Mouse (Mus musculus): ENCODE results near the gene Hdhd5. TPM values are rescaled to one million over a fixed set of nuclear protein-coding genes. Genes with fewer than 3 reads are reported as not detected.

Hdhd5 gene
- 19.9 and 20.7 TPM in 2 replicates for polyA plus RNA-seq (2014; fragmentation: Nextera tagmentation; extraction: Ambion mirVana)

DNA sequence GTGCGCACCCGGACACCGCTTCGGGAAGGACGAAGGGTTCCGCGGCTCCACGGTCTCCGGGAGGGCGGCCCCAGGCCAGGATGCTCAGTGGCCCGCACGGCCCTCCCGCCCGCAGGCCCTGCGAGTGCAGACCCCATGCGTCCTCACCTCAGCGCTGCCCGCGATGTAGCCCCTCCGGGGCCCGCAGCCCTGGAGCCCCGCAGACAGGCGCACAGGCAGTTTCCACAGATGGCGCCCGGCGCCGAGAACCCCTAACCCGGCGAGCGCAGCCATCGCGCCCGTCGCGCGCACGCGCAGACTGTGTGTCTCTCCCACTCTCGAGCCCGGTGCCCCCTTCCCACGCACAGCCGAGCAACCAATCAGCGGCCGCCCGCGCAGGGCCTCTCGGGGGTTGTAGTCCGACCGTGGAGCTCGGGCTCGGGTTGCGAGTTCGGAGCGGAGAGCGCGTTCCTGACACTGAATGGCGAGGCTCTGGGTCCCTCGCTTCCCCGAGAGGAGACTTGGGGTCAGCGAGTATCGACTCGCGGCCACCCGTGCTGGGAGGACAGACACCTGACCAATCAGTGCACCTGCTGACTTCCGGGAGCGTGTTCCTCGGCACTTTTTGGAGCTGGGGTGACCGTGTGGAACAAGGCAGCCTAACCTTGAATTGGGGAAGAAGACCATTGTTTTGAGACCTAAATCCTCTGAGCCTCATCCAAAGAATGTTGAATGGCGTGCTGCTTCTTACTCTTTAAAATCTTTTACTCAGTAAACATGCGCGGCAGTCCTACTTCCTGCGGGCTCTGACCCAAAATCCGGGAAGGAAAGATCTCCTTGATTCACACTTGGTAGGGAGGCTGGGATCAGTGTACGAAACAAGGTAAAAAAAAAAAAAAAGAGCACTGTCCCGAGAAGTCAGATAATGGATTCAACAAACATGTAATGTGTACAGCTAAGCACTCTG lies at the start of gene Hdhd5:
Gene Hdhd5 (minus strand): TSS at position 300 of the 946 bp plus-strand sequence.
- ATAC-seq (replicated peaks; ENCODE audit: low FRiP score), result peak; percentile 95
- H3K4me3 ChIP-seq (ENCODE audit: low read depth, low read length), result peak within 1 kb of the TSS; percentile 95

DNA sequence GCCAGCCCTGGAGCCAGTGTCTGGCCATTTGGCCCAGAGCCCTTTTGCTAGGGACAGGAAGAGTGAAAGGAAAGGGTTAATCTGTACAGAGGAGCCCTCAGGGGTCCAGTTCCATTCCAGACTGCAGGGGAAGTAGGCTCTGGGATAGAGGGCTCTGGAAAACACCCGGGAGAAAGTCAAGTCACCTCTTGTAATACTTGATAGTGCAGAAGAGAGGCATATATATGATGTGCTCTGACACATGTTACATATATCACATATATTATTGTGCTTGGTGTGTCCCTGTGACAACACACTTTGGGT lies 49.5 kb upstream of the Hdhd5 start:
- Histone ChIP-seq H3K4me2 (peak overlapping the region; percentile 90), H3K4me3 (ENCODE audit: low read depth, low read length) (peak overlapping the region; percentile 52), H3K36me3 (ENCODE audit: control insufficient read depth, insufficient read depth, low read length) (no peaks in the 10 kb centered on the region), H3K9me3 (ENCODE audit: control insufficient read depth, low read length) (no peaks in the 10 kb centered on the region), H3K27ac (ENCODE audit: low read depth, low read length) (no peak overlapping the region), H3K4me1 (replicated peaks; ENCODE audit: control insufficient read depth, insufficient read depth, low read length) (peaks cover 17% of the 10 kb centered on the region), H3K27me3 (replicated peaks; ENCODE audit: control insufficient read depth, insufficient read depth, low read length) (0 out of 2 replicates have a peak, but pooled peaks cover 2% of the 10 kb centered on the region), H3K9ac (ENCODE audit: low read depth, low read length) (peak overlapping the region; percentile 28; the same call in 1 of the 2 replicates)
- DNase-seq (ENCODE audit: low spot score) (no peak), ATAC-seq (replicated peaks; ENCODE audit: low FRiP score) (no peak)
- WGBS, result 7% methylated on average over 1 of the region's 1 CpGs

More for the DNA sequence above, at the start of gene Hdhd5:
- Histone ChIP-seq H3K4me2 (peak within 1 kb of the TSS; percentile 66), H3K4me1 (replicated peaks; ENCODE audit: control insufficient read depth, insufficient read depth, low read length) (peaks cover 12% of the 10 kb centered on the region), H3K36me3 (ENCODE audit: control insufficient read depth, insufficient read depth, low read length) (no peaks in the 10 kb centered on the region), H3K27ac (ENCODE audit: low read depth, low read length) (peak within 1 kb of the TSS; percentile 34; the same call in 1 of the 2 replicates), H3K9me3 (ENCODE audit: control insufficient read depth, low read length) (no peaks in the 10 kb centered on the region), H3K9ac (ENCODE audit: low read depth, low read length) (peak within 1 kb of the TSS; percentile 88), H3K27me3 (replicated peaks; ENCODE audit: control insufficient read depth, insufficient read depth, low read length) (no peaks in the 10 kb centered on the region)
- WGBS, result under 1% methylated on average over 75 of the region's 75 CpGs
- peak; percentile 92 for DNase-seq (ENCODE audit: low spot score)

DNA sequence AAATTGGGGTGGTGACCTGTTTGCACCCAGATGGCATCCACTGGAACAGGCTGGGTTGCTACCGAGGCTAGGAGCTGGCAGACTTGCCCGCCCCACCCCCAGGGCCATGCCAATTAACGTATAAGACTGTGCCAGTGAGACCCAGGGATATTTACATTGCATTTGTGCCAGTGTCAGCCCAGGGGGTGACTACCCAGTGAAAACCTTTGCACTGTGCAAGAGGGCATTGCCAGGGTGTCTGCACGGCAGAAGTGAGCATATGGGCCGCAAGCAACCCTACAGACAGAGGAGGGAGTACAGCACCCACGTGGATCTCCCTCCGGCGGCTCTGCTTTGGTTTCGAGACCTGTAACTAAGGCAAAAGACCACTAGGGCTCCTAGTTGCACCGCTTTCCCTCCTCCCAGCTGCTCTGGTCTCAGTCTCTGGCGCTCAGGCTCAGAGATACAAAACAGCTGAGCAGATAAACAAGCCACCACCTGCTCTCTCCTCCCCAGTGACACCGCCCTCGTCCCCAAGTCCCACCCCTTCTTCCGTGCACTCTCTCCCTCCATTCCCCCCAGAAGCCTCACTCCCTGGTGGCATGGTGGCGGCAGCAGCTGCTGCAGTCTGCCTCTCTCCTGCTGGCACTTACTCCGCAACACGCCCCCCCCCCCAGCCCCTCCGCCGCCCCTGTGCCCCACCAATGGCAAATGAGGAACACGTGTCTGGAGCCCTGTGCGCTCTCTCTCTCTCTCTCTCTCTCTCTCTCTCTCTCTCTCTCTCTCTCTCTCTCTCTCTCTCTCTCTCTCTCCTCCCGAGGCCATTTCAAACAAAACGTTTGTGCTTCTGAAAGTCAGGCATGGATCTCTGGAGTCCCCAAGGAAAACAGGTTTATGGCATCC lies 49.0 kb upstream of the Hdhd5 start:
- no peaks in the 10 kb centered on the region for H3K36me3 ChIP-seq (ENCODE audit: control insufficient read depth, insufficient read depth, low read length)
- DNase-seq (ENCODE audit: low spot score), result peak; percentile 78
- H3K27me3 ChIP-seq (replicated peaks; ENCODE audit: control insufficient read depth, insufficient read depth, low read length), result 0 out of 2 replicates have a peak, but pooled peaks cover 2% of the 10 kb centered on the region
- peak overlapping the region; percentile 52 for H3K4me3 ChIP-seq (ENCODE audit: low read depth, low read length)
- peaks cover 17% of the 10 kb centered on the region for H3K4me1 ChIP-seq (replicated peaks; ENCODE audit: control insufficient read depth, insufficient read depth, low read length)
- H3K4me2 ChIP-seq, result peak overlapping the region; percentile 90
- peak overlapping the region; percentile 11; the same call in 1 of the 2 replicates for H3K27ac ChIP-seq (ENCODE audit: low read depth, low read length)
- peak overlapping the region; percentile 60 for H3K9ac ChIP-seq (ENCODE audit: low read depth, low read length)
- peak; percentile 95 for ATAC-seq (replicated peaks; ENCODE audit: low FRiP score)
- H3K9me3 ChIP-seq (ENCODE audit: control insufficient read depth, low read length), result no peaks in the 10 kb centered on the region
- under 1% methylated on average over 19 of the region's 23 CpGs for WGBS

DNA sequence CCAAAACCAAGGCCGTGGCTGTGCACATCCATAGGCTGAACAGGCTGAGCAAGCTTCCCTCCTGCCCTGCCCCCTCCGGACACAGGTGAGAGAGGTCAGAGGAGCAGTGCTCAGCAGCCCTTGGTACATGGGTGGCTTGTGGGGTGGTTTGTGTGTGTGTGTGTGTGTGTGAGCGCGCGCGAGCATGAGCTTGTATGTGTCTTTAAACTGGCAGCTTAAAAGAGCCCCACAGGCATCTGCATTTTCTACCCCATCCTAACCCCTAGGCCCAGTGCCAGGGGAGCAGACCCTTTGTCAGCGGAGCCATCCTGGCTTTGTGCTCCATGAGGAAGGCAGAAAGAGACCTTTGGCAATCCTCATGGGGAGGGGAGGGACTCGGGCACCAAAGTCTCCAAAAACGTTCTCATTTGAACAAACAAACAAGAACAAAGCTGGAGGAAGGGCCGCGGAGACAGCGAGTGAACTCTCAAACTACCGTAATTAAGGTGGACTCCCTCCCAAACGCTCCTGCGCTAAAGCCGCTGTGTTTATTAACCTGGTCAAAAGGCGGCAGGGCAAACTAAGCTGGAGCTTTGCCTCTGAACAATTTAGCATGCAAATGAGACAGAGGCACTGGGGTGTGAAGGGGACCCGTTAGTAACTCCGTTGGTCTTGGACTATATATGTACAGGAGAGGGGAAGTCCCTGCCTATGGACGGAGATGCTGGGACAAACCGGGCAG lies 48.2 kb upstream of the Hdhd5 start:
- no peak overlapping the region for H3K27ac ChIP-seq (ENCODE audit: low read depth, low read length)
- H3K4me3 ChIP-seq (ENCODE audit: low read depth, low read length), result peak overlapping the region; percentile 52
- no peaks in the 10 kb centered on the region for H3K36me3 ChIP-seq (ENCODE audit: control insufficient read depth, insufficient read depth, low read length)
- peaks cover 2% of the 10 kb centered on the region; the same call in 1 of the 2 replicates for H3K27me3 ChIP-seq (replicated peaks; ENCODE audit: control insufficient read depth, insufficient read depth, low read length)
- WGBS, result 11% methylated on average over 21 of the region's 21 CpGs
- peaks cover 17% of the 10 kb centered on the region for H3K4me1 ChIP-seq (replicated peaks; ENCODE audit: control insufficient read depth, insufficient read depth, low read length)
- H3K9ac ChIP-seq (ENCODE audit: low read depth, low read length), result peak overlapping the region; percentile 60
- ATAC-seq (replicated peaks; ENCODE audit: low FRiP score), result no peak
- H3K9me3 ChIP-seq (ENCODE audit: control insufficient read depth, low read length), result no peaks in the 10 kb centered on the region
- DNase-seq (ENCODE audit: low spot score), result peak; percentile 49
- H3K4me2 ChIP-seq, result peak overlapping the region; percentile 90

DNA sequence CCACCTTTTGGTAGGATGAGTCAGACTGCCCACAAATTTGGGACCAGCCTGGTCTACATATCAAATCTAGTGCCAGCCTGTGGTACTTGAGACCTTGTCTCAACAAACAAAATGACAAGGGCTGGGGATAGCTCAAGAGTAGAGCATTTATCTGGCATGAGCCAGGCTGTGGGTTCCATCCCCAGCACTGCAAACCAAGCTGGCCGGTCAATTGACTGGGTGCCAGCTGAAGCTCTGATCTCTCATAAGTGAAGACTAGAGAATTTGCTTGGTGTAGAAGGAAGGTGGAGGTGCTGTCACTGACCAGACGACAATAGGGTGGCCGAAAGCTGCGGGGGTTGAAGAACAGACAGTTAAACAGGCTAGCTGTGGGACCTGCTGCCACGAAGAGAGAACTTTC lies 47.4 kb upstream of the Hdhd5 start:
- Histone ChIP-seq H3K36me3 (ENCODE audit: control insufficient read depth, insufficient read depth, low read length) (no peaks in the 10 kb centered on the region), H3K27ac (ENCODE audit: low read depth, low read length) (no peak overlapping the region), H3K9me3 (ENCODE audit: control insufficient read depth, low read length) (no peaks in the 10 kb centered on the region), H3K27me3 (replicated peaks; ENCODE audit: control insufficient read depth, insufficient read depth, low read length) (peaks cover 2% of the 10 kb centered on the region; the same call in 1 of the 2 replicates), H3K9ac (ENCODE audit: low read depth, low read length) (no peak overlapping the region), H3K4me1 (replicated peaks; ENCODE audit: control insufficient read depth, insufficient read depth, low read length) (peaks cover 17% of the 10 kb centered on the region), H3K4me2 (no peak overlapping the region), H3K4me3 (ENCODE audit: low read depth, low read length) (no peak overlapping the region)
- WGBS, result 53% methylated on average over 5 of the region's 5 CpGs
- DNase-seq (ENCODE audit: low spot score) (no peak), ATAC-seq (replicated peaks; ENCODE audit: low FRiP score) (no peak)

DNA sequence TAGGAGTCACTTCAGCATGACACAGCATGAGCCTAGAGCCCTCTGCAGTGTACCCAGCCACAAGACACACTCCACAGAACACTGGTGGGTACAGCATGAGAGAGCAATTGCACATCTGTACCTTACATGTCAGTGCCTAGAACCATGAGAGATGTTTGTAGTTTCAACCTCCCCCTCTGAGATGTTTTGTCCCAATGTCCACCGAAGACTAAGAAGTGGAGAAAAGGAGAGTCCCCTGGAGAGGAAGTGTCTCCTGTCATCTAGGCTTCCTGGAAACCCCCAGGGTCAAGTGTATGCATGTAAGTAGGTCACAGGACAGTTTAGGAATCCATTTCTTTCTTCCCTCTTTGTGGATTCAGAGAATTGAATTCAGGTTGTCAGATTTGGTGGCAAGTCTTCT lies 41.3 kb upstream of the Hdhd5 start:
- Histone ChIP-seq H3K9me3 (ENCODE audit: control insufficient read depth, low read length) (no peaks in the 10 kb centered on the region), H3K4me2 (no peak overlapping the region), H3K4me3 (ENCODE audit: low read depth, low read length) (no peak overlapping the region), H3K4me1 (replicated peaks; ENCODE audit: control insufficient read depth, insufficient read depth, low read length) (peaks cover 3% of the 10 kb centered on the region), H3K27ac (ENCODE audit: low read depth, low read length) (no peak overlapping the region), H3K36me3 (ENCODE audit: control insufficient read depth, insufficient read depth, low read length) (no peaks in the 10 kb centered on the region), H3K27me3 (replicated peaks; ENCODE audit: control insufficient read depth, insufficient read depth, low read length) (no peaks in the 10 kb centered on the region; the same call in 1 of the 2 replicates), H3K9ac (ENCODE audit: low read depth, low read length) (no peak overlapping the region)
- no peak for ATAC-seq (replicated peaks; ENCODE audit: low FRiP score)
- WGBS, result 45% methylated on average over 1 of the region's 1 CpGs
- DNase-seq (ENCODE audit: low spot score), result no peak

DNA sequence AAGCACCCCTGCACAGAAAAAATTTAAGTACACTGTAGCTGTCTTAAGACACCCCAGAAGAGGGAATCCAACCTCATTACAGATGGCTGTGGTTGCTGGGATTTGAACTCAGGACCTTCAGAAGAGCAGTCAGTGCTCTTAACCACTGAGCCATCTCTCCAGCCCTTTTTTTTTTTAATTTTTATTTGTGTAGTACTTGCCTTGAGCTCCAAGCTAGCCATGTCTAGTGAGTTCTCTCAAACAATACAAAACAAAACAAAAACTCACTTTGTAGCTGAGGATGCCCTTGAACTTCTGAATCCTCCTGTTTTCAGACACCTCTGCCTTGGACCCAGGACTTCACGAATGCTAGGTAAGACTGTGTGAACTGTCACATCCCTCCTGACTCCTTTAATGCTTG lies 37.1 kb upstream of the Hdhd5 start:
- H3K27ac ChIP-seq (ENCODE audit: low read depth, low read length), result peak overlapping the region; percentile 32; the same call in 1 of the 2 replicates
- no peaks in the 10 kb centered on the region for H3K36me3 ChIP-seq (ENCODE audit: control insufficient read depth, insufficient read depth, low read length)
- ATAC-seq (replicated peaks; ENCODE audit: low FRiP score) (no peak), DNase-seq (ENCODE audit: low spot score) (no peak)
- H3K4me3 ChIP-seq (ENCODE audit: low read depth, low read length), result no peak overlapping the region
- no peaks in the 10 kb centered on the region for H3K27me3 ChIP-seq (replicated peaks; ENCODE audit: control insufficient read depth, insufficient read depth, low read length)
- H3K9me3 ChIP-seq (ENCODE audit: control insufficient read depth, low read length), result no peaks in the 10 kb centered on the region
- no peak overlapping the region for H3K4me2 ChIP-seq
- 73% methylated on average over 1 of the region's 1 CpGs for WGBS
- H3K4me1 ChIP-seq (replicated peaks; ENCODE audit: control insufficient read depth, insufficient read depth, low read length), result peaks cover 3% of the 10 kb centered on the region
- no peak overlapping the region; the same call in 1 of the 2 replicates for H3K9ac ChIP-seq (ENCODE audit: low read depth, low read length)

Measured in liver, embryonic 11.5 days (tissue).